Mouse (Mus musculus): ENCODE measurements around the gene Mpped2. TPM values are rescaled to one million over a fixed set of nuclear protein-coding genes. Genes with fewer than 3 reads are reported as not detected.

Gene Mpped2
- 5.8 and 6.6 TPM in 2 replicates for polyA plus RNA-seq (2015; fragmentation: Nextera tagmentation; extraction: Ambion mirVana)

- under 1% methylated on average over 49 of the region's 56 CpGs for WGBS
- DNase-seq (ENCODE audit: low spot score), result peak; percentile 64
- peak within 1 kb of the TSS; percentile 100 for H3K4me2 ChIP-seq (replicated peaks; ENCODE audit: low read depth)
- no peaks in the 10 kb centered on the region for H3K36me3 ChIP-seq (ENCODE audit: control insufficient read depth, insufficient read depth, low read length)
- H3K4me3 ChIP-seq (ENCODE audit: low read depth, low read length), result peak within 1 kb of the TSS; percentile 73
- H3K27me3 ChIP-seq (ENCODE audit: control insufficient read depth, insufficient read depth, low read length), result no peaks in the 10 kb centered on the region; the same call in 1 of the 2 replicates
- TF ChIP-seq CTCF (IDR thresholded peaks at IDR 0.05; ENCODE audit: low read depth), result peak; percentile 48
- no peak for TF ChIP-seq EP300 (optimal IDR thresholded peaks at IDR 0.05)
- no peaks in the 10 kb centered on the region; the same call in 1 of the 2 replicates for H3K4me1 ChIP-seq (replicated peaks; ENCODE audit: control insufficient read depth, insufficient read depth)
- peak within 1 kb of the TSS; percentile 70 for H3K9ac ChIP-seq (ENCODE audit: low read length)
- no peaks in the 10 kb centered on the region for H3K9me3 ChIP-seq (ENCODE audit: control insufficient read depth, low read length)
- ATAC-seq (ENCODE audit: low FRiP score, low TSS enrichment), result peak; percentile 81
- H3K27ac ChIP-seq (replicated peaks), result peak within 1 kb of the TSS; percentile 61
These were observed at the start of gene Mpped2 for GRCm38 (mm10) chr2:106692783-106693701. Gene Mpped2 (plus strand): TSS chr2:106693269.

GRCm38 (mm10) chr2:106644782-106645181 is 48.3 kb upstream of the Mpped2 start:
- Histone ChIP-seq H3K9me3 (ENCODE audit: control insufficient read depth, low read length) (no peaks in the 10 kb centered on the region), H3K36me3 (ENCODE audit: control insufficient read depth, insufficient read depth, low read length) (no peaks in the 10 kb centered on the region), H3K4me1 (replicated peaks; ENCODE audit: control insufficient read depth, insufficient read depth) (no peaks in the 10 kb centered on the region), H3K27ac (replicated peaks) (no peak overlapping the region), H3K9ac (ENCODE audit: low read length) (no peak overlapping the region), H3K4me2 (replicated peaks; ENCODE audit: low read depth) (no peak overlapping the region), H3K4me3 (ENCODE audit: low read depth, low read length) (no peak overlapping the region), H3K27me3 (ENCODE audit: control insufficient read depth, insufficient read depth, low read length) (no peaks in the 10 kb centered on the region)
- no peak for ATAC-seq (ENCODE audit: low FRiP score, low TSS enrichment)
- no peak for DNase-seq (ENCODE audit: low spot score)
- 78% methylated on average over 3 of the region's 3 CpGs for WGBS
- TF ChIP-seq EP300 (optimal IDR thresholded peaks at IDR 0.05) (no peak), CTCF (IDR thresholded peaks at IDR 0.05; ENCODE audit: low read depth) (no peak)

GRCm38 (mm10) chr2:106649686-106650570 is 43.1 kb upstream of the Mpped2 start:
- Histone ChIP-seq H3K27me3 (ENCODE audit: control insufficient read depth, insufficient read depth, low read length) (no peaks in the 10 kb centered on the region), H3K4me3 (ENCODE audit: low read depth, low read length) (peak overlapping the region; percentile 42), H3K4me1 (replicated peaks; ENCODE audit: control insufficient read depth, insufficient read depth) (no peaks in the 10 kb centered on the region), H3K36me3 (ENCODE audit: control insufficient read depth, insufficient read depth, low read length) (no peaks in the 10 kb centered on the region), H3K9ac (ENCODE audit: low read length) (peak overlapping the region; percentile 43; the same call in 1 of the 2 replicates), H3K9me3 (ENCODE audit: control insufficient read depth, low read length) (no peaks in the 10 kb centered on the region), H3K27ac (replicated peaks) (no peak overlapping the region), H3K4me2 (replicated peaks; ENCODE audit: low read depth) (peak overlapping the region; percentile 71)
- 8% methylated on average over 25 of the region's 25 CpGs for WGBS
- ATAC-seq (ENCODE audit: low FRiP score, low TSS enrichment) (0 out of 2 replicates have a peak, but pooled peaks have one; percentile 57), DNase-seq (ENCODE audit: low spot score) (peak; percentile 46)
- TF ChIP-seq EP300 (optimal IDR thresholded peaks at IDR 0.05) (no peak), CTCF (IDR thresholded peaks at IDR 0.05; ENCODE audit: low read depth) (no peak)

GRCm38 (mm10) chr2:106652151-106652550 is 40.9 kb upstream of the Mpped2 start:
- Histone ChIP-seq H3K9me3 (ENCODE audit: control insufficient read depth, low read length) (no peaks in the 10 kb centered on the region), H3K36me3 (ENCODE audit: control insufficient read depth, insufficient read depth, low read length) (no peaks in the 10 kb centered on the region), H3K9ac (ENCODE audit: low read length) (no peak overlapping the region), H3K4me1 (replicated peaks; ENCODE audit: control insufficient read depth, insufficient read depth) (no peaks in the 10 kb centered on the region), H3K4me2 (replicated peaks; ENCODE audit: low read depth) (no peak overlapping the region), H3K27me3 (ENCODE audit: control insufficient read depth, insufficient read depth, low read length) (no peaks in the 10 kb centered on the region), H3K27ac (replicated peaks) (no peak overlapping the region), H3K4me3 (ENCODE audit: low read depth, low read length) (no peak overlapping the region)
- no peak for DNase-seq (ENCODE audit: low spot score)
- no peak for TF ChIP-seq CTCF (IDR thresholded peaks at IDR 0.05; ENCODE audit: low read depth)
- no peak for TF ChIP-seq EP300 (optimal IDR thresholded peaks at IDR 0.05)
- no peak for ATAC-seq (ENCODE audit: low FRiP score, low TSS enrichment)
- 78% methylated on average over 8 of the region's 8 CpGs for WGBS

- no peak overlapping the region for H3K4me3 ChIP-seq (ENCODE audit: low read depth, low read length)
- WGBS, result 81% methylated on average over 4 of the region's 4 CpGs
- H3K4me1 ChIP-seq (replicated peaks; ENCODE audit: control insufficient read depth, insufficient read depth), result no peaks in the 10 kb centered on the region
- H3K9me3 ChIP-seq (ENCODE audit: control insufficient read depth, low read length), result no peaks in the 10 kb centered on the region
- no peak overlapping the region for H3K9ac ChIP-seq (ENCODE audit: low read length)
- ATAC-seq (ENCODE audit: low FRiP score, low TSS enrichment) (no peak), DNase-seq (ENCODE audit: low spot score) (no peak)
- H3K4me2 ChIP-seq (replicated peaks; ENCODE audit: low read depth), result no peak overlapping the region
- no peak overlapping the region for H3K27ac ChIP-seq (replicated peaks)
- TF ChIP-seq EP300 (optimal IDR thresholded peaks at IDR 0.05) (no peak), CTCF (IDR thresholded peaks at IDR 0.05; ENCODE audit: low read depth) (no peak)
- H3K27me3 ChIP-seq (ENCODE audit: control insufficient read depth, insufficient read depth, low read length), result no peaks in the 10 kb centered on the region
- H3K36me3 ChIP-seq (ENCODE audit: control insufficient read depth, insufficient read depth, low read length), result no peaks in the 10 kb centered on the region
These were observed 40.3 kb upstream of the Mpped2 start for GRCm38 (mm10) chr2:106652741-106653140.
